Mouse (Mus musculus) stomach, embryonic 16.5 days (tissue): ENCODE data around the gene Cplx3. TPM values are rescaled to one million over a fixed set of nuclear protein-coding genes. Genes with fewer than 3 reads are reported as not detected.

Experiments
- polyA plus RNA-seq: library from polyadenylated mRNA; unstranded; fragments of >200 nt; fragmentation: Nextera tagmentation; extraction: Ambion mirVana; gene quantifications from 2 replicates; pipeline ENCODE4 v1.2.1, GENCODE M21; 2015

Cplx3 gene
- polyA plus RNA-seq, 1 experiment from 2014 or later: not detected

Other genes starting within 250 kb of the Cplx3 start
- gene Ppcdc, start 166.2 kb downstream of the Cplx3 start, polyA plus RNA-seq: 26.4 and 28.7 TPM in 2 replicates
- 28.5 and 31.0 TPM in 2 replicates for gene Scamp5, start 138.2 kb downstream of the Cplx3 start, polyA plus RNA-seq
- 4.8 and 5.3 TPM in 2 replicates for gene Rpp25, start 102.3 kb downstream of the Cplx3 start, polyA plus RNA-seq
- 586 and 601 TPM in 2 replicates for gene Cox5a, start 85.0 kb downstream of the Cplx3 start, polyA plus RNA-seq
- 17.9 and 19.1 TPM in 2 replicates for gene Fam219b, start 68.8 kb downstream of the Cplx3 start, polyA plus RNA-seq
- gene Mpi, start 53.5 kb downstream of the Cplx3 start, polyA plus RNA-seq: 45.2 and 49.0 TPM in 2 replicates
- gene Scamp2, start 45.3 kb downstream of the Cplx3 start, polyA plus RNA-seq: 98.7 and 105 TPM in 2 replicates
- gene Ulk3, start 16.8 kb downstream of the Cplx3 start, polyA plus RNA-seq: 21.6 and 22.3 TPM in 2 replicates
- gene Lman1l, start 14.5 kb upstream of the Cplx3 start, polyA plus RNA-seq: not detected in 2 replicates
- 26.6 and 27.9 TPM in 2 replicates for gene Csk, start 47.4 kb upstream of the Cplx3 start, polyA plus RNA-seq
- gene Cyp1a2, start 77.4 kb upstream of the Cplx3 start, polyA plus RNA-seq: not detected in 2 replicates
- gene Cyp1a1, start 81.6 kb upstream of the Cplx3 start, polyA plus RNA-seq: 0.05 TPM in 1 of 2 replicates, not detected in the other
- 28.6 and 32.9 TPM in 2 replicates for gene Edc3, start 102.3 kb upstream of the Cplx3 start, polyA plus RNA-seq
- gene Clk3, start 159.6 kb upstream of the Cplx3 start, polyA plus RNA-seq: 66.7 and 76.8 TPM in 2 replicates
- gene Arid3b, start 230.5 kb upstream of the Cplx3 start, polyA plus RNA-seq: 4.2 and 4.5 TPM in 2 replicates